Mouse (Mus musculus): Measurements from ENCODE around the gene Tgfb1. TPM values are rescaled to one million over a fixed set of nuclear protein-coding genes. Genes with fewer than 3 reads are reported as not detected.

Gene Tgfb1
- polyA plus RNA-seq (2017; shearing (Covaris generic)), result 100 to 1,000 TPM; 127 to 144 TPM

GRCm38 (mm10) chr7:25686680-25687531 is at the start of gene Tgfb1:
Gene Tgfb1 (plus strand): TSS chr7:25687002.

GRCm38 (mm10) chr7:25658657-25659472 is 27.9 kb upstream of the Tgfb1 start, which contains the start of the genes Bckdha and Exosc5:
Gene Bckdha (minus strand): TSS chr7:25658981.
Gene Exosc5 (plus strand): TSS chr7:25659164.

GRCm38 (mm10) chr7:25674719-25675300 is 12.0 kb upstream of the Tgfb1 start, which contains the start of gene Tmem91:
Gene Tmem91 (minus strand): TSS chr7:25675166.

GRCm38 (mm10) chr7:25680514-25681258 is 6.1 kb upstream of the Tgfb1 start, which contains the start of gene B9d2:
Gene B9d2 (plus strand): TSS chr7:25680780.

GRCm38 (mm10) chr7:25718788-25719417 is 32.1 kb downstream of the Tgfb1 start, which contains the start of gene Ccdc97:
Gene Ccdc97 (minus strand): TSS chr7:25719088.

Other genes starting within 250 kb of the Tgfb1 start
- gene Ceacam1, start 209.4 kb upstream of the Tgfb1 start, polyA plus RNA-seq (2017; shearing (Covaris generic)), result 1 to 10 TPM; 2.4 to 3.5 TPM
- under 1 TPM; 0.16 to 0.55 TPM for gene Ceacam2, start 147.1 kb upstream of the Tgfb1 start, polyA plus RNA-seq (2017; shearing (Covaris generic))
- gene Erich4, start 71.1 kb upstream of the Tgfb1 start, polyA plus RNA-seq (2017; shearing (Covaris generic)), result not detected
- gene Dmac2, start 67.6 kb upstream of the Tgfb1 start, polyA plus RNA-seq (2017; shearing (Covaris generic)), result 10 to 100 TPM; 53.3 to 75.0 TPM
- gene B3gnt8, start 60.3 kb upstream of the Tgfb1 start, polyA plus RNA-seq (2017; shearing (Covaris generic)), result 1 to 10 TPM in 1 of 2 experiments, under 1 TPM in 1; 0.65 to 1.4 TPM
- 10 to 100 TPM; 45.4 to 49.0 TPM for gene Bckdha, start 28.0 kb upstream of the Tgfb1 start, polyA plus RNA-seq (2017; shearing (Covaris generic))
- gene Exosc5, start 27.8 kb upstream of the Tgfb1 start, polyA plus RNA-seq (2017; shearing (Covaris generic)), result 100 to 1,000 TPM; 104 to 107 TPM
- gene Tmem91, start 11.8 kb upstream of the Tgfb1 start, polyA plus RNA-seq (2017; shearing (Covaris generic)), result 1 to 10 TPM; 3.3 to 3.8 TPM
- 10 to 100 TPM; 46.8 to 47.3 TPM for gene B9d2, start 6.2 kb upstream of the Tgfb1 start, polyA plus RNA-seq (2017; shearing (Covaris generic))
- gene Ccdc97, start 32.1 kb downstream of the Tgfb1 start, polyA plus RNA-seq (2017; shearing (Covaris generic)), result 10 to 100 TPM; 55.7 to 80.6 TPM
- 100 to 1,000 TPM in 1 of 2 experiments, 10 to 100 TPM in 1; 89.8 to 102 TPM for gene Hnrnpul1, start 67.8 kb downstream of the Tgfb1 start, polyA plus RNA-seq (2017; shearing (Covaris generic))
- 10 to 100 TPM; 18.5 to 49.0 TPM for gene Axl, start 101.7 kb downstream of the Tgfb1 start, polyA plus RNA-seq (2017; shearing (Covaris generic))
- gene Cyp2s1, start 129.9 kb downstream of the Tgfb1 start, polyA plus RNA-seq (2017; shearing (Covaris generic)), result 10 to 100 TPM in 1 of 2 experiments, 1 to 10 TPM in 1; 8.3 to 10.2 TPM
- gene Cyp2b10, start 210.6 kb downstream of the Tgfb1 start, polyA plus RNA-seq (2017; shearing (Covaris generic)), result under 1 TPM in 1 of 2 experiments, not detected in 1; 0.61 TPM